Mouse (Mus musculus) left cerebral cortex, adult 8-10 months (tissue): ENCODE measurements at regions not wholly inside any gene's neighbourhood (a gene's known extent, or its start where the extent isn't known, plus 50 kb on each side); places are given as distances from the start of the nearest gene placed in this dataset.

ENCODE experiments used
- DNase-seq, 2 experiments: peaks; one replicate each; pipeline ENCODE4 v3.0.0; 2022; ENCODE audit warnings: low spot score in 2 of 2

DNA sequence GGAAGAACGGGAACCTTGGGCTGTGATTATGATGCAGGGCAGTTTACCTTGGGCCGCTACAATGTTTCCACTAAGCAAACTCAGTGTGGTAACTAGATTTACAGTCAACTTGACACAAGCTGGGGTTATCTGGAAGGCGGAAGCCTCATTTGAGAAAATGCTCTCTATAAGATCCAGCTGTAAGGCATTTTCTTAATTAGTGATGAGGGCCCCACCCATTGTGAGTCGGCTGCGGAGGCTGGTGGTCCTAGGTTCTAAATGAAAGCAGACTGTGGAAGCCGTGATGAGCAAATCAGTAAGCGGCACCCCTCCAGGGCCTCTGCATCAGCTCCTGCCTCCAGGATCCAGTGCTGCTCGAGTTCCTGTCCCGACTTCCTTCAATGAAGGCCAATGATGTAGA is 183.4 kb downstream of the Ly86 start:
- no peak for DNase-seq

- no peak for DNase-seq
These were observed 183.9 kb downstream of the Ly86 start for GRCm38 (mm10) chr13:37528876-37529275.

DNA sequence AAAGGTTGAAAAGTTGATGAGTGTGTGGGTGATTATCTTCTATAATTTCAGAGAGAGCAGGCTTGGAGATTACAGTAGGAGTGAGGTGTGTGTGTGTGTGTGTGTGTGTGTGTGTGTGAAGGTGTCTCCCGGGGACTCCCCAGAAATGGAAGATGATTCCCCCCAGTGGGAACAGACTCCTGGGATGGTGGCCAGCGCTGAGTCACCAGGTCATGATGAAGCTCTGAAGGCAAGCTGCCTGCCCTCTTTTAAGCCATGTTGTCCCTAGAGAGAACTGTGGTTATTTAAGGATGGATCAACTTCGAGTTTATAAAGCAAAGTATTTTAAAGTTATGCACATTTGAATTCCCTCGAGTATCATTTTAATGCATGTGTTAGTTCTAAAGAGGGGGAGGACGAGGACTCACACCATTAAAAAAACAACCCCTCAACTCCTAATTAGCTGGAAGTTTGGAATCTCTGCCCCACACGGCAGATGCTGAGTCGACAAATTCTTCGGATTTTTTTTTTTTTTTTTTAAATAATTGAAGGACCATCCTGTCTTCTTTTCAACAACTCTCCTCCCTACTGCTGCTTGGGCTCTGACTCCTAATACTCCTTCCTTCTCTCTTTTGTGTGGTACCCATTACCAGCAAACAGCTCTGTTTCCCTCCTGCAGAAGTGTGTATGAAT is 186.6 kb downstream of the Ly86 start:
- DNase-seq, result no peak

DNA sequence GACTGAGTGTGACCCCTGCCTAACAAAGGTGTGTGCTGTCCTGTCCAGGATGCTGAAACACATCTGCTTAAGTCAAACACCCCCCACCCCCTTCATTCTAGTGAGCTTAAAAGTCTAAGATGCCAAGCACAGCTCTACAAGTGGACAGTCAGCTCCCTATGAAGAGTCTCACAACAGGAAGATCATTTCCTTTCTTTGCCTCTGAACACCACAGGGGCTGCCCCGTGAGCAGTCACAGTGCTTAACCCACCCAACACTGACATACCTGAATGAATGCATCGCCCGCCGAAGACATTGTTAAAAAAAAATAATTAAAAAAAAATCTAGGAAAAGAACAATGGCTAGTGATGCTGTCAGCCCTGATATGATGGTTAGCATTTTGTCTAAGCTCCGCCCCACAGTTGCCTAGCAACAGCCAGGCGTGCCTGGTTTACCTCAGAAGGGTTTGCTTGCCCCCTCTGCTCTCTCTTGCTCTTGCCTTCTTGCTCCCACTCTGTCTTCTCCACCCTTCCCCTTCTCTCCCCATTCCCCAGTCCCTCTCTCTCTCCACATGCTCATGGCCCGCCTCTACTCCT is 187.7 kb downstream of the Ly86 start:
- DNase-seq, result no peak

DNA sequence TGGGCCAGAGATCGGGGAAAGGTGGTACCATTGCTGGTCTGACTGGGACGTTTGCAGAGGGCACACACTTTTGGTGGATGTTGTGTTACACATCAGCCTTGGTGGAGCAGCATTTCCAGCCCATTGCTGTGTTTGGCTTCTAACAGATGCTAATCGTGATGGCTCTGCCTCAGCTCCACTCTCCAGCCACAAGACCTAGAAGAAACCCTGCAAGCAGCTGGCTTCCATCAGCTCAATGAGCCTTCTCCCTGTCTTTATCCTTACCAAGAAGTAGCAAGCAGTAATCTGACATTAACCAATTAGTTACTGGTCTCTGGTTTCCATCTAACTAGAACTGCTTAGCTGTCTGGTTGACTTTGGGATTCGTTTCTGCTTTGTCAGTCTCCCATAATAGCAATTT is 188.8 kb downstream of the Ly86 start:
- no peak for DNase-seq

DNA sequence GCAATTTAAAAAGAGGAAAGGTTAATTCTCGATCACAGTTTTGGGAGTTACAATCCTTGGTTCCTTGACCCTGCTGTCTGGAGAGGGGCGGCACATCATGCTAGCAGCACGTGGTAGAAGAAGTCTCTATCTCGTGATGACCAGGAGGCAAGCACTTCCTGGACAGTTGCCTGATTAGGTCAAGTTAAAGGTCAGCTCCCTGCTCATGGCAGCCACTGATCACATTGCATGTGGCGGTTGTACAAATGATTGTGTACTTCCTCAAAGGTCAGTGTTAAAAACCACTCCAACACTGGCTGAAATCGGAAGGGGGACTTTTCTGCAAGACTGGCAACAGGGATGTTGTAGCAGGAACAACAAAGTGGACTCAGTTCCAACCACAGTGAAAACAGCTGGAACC is 192.3 kb downstream of the Ly86 start:
- DNase-seq, result no peak

DNA sequence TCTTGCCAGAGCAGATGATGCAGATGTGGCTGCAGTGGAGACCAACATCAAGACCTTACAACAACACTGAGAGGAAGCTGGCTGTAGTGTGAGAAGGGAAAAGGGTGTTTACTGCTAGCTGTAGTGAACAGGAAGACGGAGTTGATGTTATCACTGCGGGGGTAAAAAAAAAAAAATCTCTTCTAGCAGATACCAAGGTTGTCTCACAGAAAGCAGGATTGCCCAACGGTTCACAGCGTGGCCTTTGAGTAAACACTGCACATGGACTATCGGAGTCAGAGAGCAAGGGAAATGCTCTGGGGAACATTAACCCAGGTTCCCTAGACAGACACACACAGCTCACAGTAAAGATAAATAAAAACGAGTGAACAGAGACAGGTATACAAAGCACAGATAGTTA is 192.8 kb downstream of the Ly86 start:
- no peak for DNase-seq

- DNase-seq, result no peak
These were observed 196.0 kb downstream of the Ly86 start for GRCm38 (mm10) chr13:37540980-37541531.

DNA sequence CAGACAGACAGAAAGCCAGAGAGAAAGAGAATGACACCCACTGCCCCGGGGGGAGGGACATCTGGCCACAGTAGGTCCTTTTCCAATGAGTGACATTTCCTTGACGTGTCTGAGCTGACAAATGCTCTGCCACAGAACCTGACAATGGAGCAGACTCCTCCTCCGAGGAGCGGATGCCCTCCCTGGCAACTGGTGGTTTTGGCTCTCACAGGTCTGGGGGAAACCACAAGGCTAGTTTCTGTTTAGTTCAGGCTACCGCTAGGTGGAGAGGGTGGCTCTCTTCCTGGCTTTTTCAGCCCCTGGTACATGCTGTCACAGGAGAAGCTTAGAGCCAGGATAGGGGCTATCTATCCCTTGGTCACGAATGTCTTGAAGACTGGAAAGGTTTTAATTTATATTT is 196.7 kb downstream of the Ly86 start:
- no peak for DNase-seq

DNA sequence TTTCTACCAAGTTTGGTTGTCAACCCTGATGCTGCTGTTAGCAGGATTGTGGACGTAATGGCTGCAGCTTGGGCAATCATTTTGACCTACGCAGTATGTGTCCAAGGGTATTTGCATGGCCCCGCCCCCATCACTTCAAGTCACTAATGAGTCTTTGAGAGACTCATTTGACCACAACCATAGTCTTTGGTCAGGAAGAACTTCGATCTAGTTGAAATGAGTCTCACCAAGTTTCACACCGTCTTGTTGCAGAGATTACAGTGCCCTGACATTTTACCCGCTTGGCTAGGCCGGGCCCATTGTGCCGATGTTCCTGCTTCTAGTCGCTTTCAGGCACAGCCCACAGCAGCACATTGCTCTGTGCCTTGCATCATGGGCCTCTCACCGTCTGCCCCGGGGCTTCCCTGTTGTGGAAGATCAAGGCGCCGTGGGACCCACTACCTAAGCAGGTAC is 197.8 kb downstream of the Ly86 start:
- DNase-seq, result no peak

DNA sequence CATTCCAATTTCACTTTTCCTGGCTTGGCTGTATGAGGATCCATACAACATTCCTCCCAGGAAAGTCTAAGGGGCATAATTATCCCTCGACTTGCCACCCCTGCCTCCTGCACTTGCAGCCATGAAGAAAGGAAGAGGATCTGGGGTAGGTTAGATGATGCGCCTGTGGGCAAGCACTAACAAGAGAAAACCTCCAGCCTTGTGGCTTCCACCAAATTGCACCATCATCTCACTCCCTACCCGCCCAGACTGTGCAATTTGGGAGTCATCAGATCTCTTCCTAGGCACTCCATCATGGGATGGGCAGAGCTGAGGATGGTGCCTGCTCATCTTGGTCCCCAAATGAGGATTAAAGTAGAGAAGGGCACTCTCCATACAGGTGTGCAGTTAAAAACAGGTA is 198.8 kb downstream of the Ly86 start:
- DNase-seq, result no peak

DNA sequence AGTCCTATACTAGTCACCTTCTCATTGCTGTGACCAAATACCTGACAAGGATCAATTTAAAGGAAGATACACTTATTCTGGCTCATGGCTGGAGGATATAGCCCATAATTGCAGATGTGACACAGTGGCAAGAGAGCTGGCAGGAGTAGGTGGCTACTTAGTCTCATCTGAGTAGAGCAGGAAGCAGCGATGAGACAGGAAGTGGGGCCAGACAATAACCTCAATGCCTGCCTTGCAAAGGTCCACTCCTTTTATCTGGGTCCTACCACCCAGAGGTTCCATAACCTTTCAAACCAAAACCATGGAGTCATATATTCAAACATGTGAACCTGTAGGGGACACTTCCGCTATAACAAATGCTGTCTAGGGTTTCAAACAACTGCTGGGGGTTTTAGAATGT is 199.7 kb downstream of the Ly86 start:
- no peak for DNase-seq

GRCm38 (mm10) chr13:37546556-37546955 is 201.5 kb downstream of the Ly86 start:
- no peak for DNase-seq

- no peak for DNase-seq
These were observed 205.6 kb downstream of the Ly86 start for GRCm38 (mm10) chr13:37550584-37550983.

- DNase-seq, result no peak
These were observed 208.4 kb downstream of the Ly86 start for GRCm38 (mm10) chr13:37553392-37553791.

GRCm38 (mm10) chr13:37557183-37557582 is 212.2 kb downstream of the Ly86 start:
- DNase-seq, result no peak

DNA sequence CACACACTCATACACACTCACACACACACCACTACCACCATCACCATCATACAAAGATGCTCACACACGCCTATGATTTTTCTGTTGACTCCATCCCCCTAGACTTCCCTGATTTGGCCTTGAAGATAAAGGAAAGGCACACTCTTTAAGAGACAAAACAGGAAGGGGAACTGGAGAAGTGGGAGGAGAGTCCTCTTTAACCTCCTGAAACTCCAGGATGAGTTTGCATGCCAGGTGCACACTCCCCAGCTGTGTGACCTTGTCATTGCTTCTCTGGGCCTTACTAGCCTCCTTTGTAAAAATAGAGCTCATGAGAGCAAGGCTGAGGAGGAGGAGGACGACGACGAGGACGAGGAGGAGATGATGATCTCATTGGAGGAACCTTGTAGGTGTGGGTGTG is 212.8 kb downstream of the Ly86 start:
- DNase-seq, result no peak

- DNase-seq, result no peak
These were observed 214.0 kb downstream of the Ly86 start for GRCm38 (mm10) chr13:37559056-37559455.

DNA sequence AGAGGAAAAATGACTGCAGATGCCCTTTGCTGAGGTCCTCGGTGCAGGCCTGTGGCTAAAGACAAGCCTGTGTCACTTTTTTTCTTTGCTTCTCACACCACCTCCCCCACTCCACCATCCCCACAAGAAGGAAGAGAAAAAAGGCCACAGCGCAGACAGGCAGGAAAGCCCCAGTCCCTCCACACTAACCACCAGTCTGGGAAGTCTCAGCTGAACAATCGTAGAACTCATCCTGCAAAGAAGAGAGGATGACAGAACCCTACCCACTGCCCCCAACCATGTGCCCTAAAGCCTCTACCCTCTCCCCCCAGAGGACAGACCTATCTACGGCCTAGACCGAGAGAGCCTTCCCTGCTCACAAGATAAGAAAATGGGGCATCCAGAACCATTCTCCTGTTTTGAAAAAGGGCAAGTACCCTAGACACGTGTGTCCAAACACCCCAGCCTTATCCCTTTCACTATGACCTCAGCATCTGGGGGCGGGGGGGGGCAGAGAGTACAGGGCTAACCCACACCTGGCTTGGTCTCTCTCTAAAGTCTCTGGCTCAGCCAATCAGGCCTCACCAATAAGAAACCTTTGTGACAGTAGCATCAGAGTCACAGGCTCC is 214.8 kb downstream of the Ly86 start:
- DNase-seq, result no peak

DNA sequence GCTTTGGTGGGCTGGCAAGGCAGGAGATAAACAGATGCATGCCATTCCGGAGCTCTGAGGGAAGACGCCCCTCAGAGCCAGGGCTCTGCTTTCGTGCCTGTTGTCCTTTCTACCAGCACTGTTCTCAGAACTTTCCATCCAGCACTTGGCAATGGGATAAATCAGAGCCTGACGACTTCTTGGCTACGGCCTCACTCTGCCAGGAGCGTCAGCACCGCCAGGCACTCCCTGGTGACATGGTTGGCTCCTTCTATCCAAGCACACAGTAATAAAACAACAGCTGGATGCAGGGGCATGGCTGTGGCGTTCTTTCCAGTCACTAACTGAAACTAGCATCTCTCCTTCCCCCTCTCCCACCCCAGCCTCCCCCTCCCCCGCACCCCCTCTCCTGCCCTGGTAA is 215.4 kb downstream of the Ly86 start:
- no peak for DNase-seq

DNA sequence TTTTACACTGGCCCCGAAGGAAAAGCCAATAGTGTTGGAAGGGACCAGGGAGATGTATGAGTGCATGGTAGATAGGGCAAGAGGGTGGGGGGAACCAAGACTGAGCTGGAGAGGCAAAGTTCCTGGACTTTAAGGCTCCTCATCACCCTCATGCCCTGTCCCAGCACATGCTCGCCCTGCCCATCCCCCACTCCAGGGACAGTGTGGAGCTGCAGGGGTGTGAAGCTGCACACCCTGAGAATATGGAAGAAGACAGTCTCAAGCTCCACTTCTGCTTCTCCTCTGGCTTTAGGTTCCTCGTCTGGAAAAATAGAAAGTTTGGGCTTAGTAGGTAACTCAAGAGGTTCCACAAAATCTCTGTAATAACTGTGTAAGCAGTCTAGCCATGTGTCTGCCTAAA is 215.8 kb downstream of the Ly86 start:
- no peak for DNase-seq

- no peak for DNase-seq
These were observed 216.4 kb downstream of the Ly86 start for GRCm38 (mm10) chr13:37561437-37561836.

- DNase-seq, result no peak
These were observed 216.1 kb upstream of the Rreb1 start for GRCm38 (mm10) chr13:37562141-37562540.
